Mouse (Mus musculus) heart, embryonic 13.5 days (tissue): ENCODE measurements around the gene Tcstv3. TPM values are rescaled to one million over a fixed set of nuclear protein-coding genes. Genes with fewer than 3 reads are reported as not detected.
A peak's percentile ranks its signal among the peaks of the same experiment; 100 is the strongest.
"Not testable (repeated sequence)": the region's sequence is repeated elsewhere in the genome, so short reads cannot be mapped to it uniquely, and the experiment has no call there.

ENCODE experiments used
- ATAC-seq: fragments of 200-750 bp; cut with Nextera tagmentation; 2 replicates; pipeline ENCODE4 v1.8.0; 2017; ENCODE audit warnings: moderate TSS enrichment; ENCODE audit not compliant: insufficient number of reproducible peaks, low FRiP score, low TSS enrichment; ENCODE audit errors: extremely low read depth
- H3K27ac ChIP-seq: fragments of 300-500 bp; sonication (generic); replicated peaks from 2 replicates; pipeline ENCODE4 v1.5.1; 2015; ENCODE audit warnings: moderate library complexity, mild to moderate bottlenecking, inconsistent platforms
- H3K27me3 ChIP-seq: fragments of 300-500 bp; sonication (generic); replicated peaks from 2 replicates; pipeline ENCODE4 v1.6.1; 2015; ENCODE audit warnings: mild to moderate bottlenecking, inconsistent platforms
- H3K36me3 ChIP-seq: fragments of 300-500 bp; sonication (generic); 2 replicates; pipeline ENCODE4 v1.6.1; 2015; ENCODE audit warnings: mild to moderate bottlenecking, inconsistent platforms
- H3K4me1 ChIP-seq: fragments of 300-500 bp; sonication (generic); 2 replicates; pipeline ENCODE4 v1.6.1; 2015; ENCODE audit warnings: inconsistent platforms
- H3K4me2 ChIP-seq: fragments of 300-500 bp; sonication (generic); 2 replicates; pipeline ENCODE4 v1.6.1; 2015; ENCODE audit warnings: inconsistent platforms, mild to moderate bottlenecking, moderate library complexity
- H3K4me3 ChIP-seq: fragments of 300-500 bp; sonication (generic); 2 replicates; pipeline ENCODE4 v1.5.1; 2015; ENCODE audit warnings: moderate library complexity, mild to moderate bottlenecking, inconsistent platforms
- H3K9ac ChIP-seq: fragments of 300-500 bp; sonication (generic); 2 replicates; pipeline ENCODE4 v1.6.1; 2015; ENCODE audit warnings: inconsistent platforms, mild to moderate bottlenecking, moderate library complexity
- H3K9me3 ChIP-seq: fragments of 300-500 bp; sonication (generic); 2 replicates; pipeline ENCODE4 v1.6.1; 2016; ENCODE audit warnings: inconsistent platforms
- WGBS: fragments of 180-500 bp; shearing (Covaris S2); methylation state at CpG from one replicate; pipeline ENCODE4 v1.1.7; 2015; ENCODE audit warnings: mixed read lengths; 5-methylcytosine and 5-hydroxymethylcytosine counted together
- polyA plus RNA-seq: library from polyadenylated mRNA; unstranded; fragments of >200 nt; fragmentation: Nextera tagmentation; extraction: Ambion mirVana; gene quantifications from 2 replicates; pipeline ENCODE4 v1.2.1, GENCODE M21; 2015

Tcstv3 gene
- polyA plus RNA-seq: not detected in 2 replicates

DNA sequence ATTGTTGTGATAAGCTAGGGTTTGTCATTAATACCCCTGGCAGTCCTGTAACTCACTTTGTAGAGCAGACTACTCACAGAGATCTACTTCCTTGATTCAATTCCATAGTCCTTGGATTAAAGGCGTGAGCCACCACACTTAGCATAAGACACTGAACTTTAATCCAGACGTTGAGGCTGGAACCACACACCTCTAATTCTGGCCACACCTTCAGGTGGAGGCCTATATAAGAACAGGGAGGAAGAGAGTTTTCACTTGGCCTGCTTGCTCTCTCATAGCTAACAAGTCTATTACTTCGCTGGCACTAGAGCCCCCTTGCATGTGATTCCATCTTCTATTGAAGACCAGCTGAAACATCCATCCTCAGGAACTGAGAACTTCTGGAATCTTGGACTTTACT is at the start of gene Tcstv3:
Tcstv3 (plus strand) TSS at position 301 of the 400 bp plus-strand sequence.
- H3K27me3 ChIP-seq: peaks cover 19% of the 10 kb centered on the region
- not testable (repeated sequence) for H3K27ac ChIP-seq, H3K9ac ChIP-seq, H3K4me3 ChIP-seq, ATAC-seq, H3K4me1 ChIP-seq, H3K9me3 ChIP-seq, H3K4me2 ChIP-seq, H3K36me3 ChIP-seq
- 61% methylated on average over 3 of the region's 3 CpGs for WGBS

DNA sequence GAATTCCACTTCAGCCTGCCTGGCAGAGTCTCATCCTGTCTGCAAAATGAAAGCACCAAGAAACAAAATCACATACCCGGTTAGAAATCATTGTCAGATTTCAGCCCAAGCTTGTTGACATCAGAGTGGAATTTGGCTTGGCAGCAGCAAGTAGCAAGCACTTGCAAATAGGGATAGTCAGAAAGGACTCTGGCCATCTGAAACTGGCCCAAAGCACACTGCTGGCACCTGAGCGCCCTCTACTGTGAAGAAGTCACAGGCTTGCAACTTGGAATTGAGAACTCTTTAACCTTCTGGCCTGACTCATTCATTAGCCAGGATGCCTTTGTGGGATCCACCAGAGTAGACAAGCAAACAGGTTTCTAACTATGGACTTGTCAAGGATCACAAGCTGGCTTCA is 38.8 kb upstream of the Tcstv3 start:
- not testable (repeated sequence) for H3K36me3 ChIP-seq, H3K4me3 ChIP-seq, H3K27me3 ChIP-seq, H3K9ac ChIP-seq, ATAC-seq, H3K27ac ChIP-seq, H3K4me2 ChIP-seq, H3K9me3 ChIP-seq, H3K4me1 ChIP-seq
- 25% methylated on average over 2 of the region's 2 CpGs for WGBS

DNA sequence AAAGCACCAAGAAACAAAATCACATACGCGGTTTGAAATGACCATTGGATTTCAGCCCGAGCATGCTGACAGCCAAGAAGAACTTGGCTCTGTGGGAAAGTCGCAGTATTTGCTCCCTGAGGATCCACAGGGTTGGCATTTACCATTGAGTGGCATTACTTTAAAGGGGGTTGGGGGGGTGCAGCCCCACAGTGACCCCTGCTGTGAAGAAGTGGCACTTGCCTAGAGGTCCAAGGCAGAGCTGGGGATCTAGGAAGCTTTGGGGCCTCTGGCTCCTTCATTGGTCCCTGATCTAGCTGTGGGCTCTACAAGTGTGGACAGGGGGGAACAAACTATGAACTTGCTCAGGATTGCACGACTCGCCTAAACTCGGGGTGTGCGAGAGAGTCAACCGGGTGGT is 37.9 kb upstream of the Tcstv3 start:
- Histone ChIP-seq H3K27me3 (no peaks in the 10 kb centered on the region), H3K36me3 (no peaks in the 10 kb centered on the region), H3K4me1 (no peaks in the 10 kb centered on the region), H3K27ac (no peak overlapping the region), H3K9ac (no peak overlapping the region), H3K4me2 (no peak overlapping the region), H3K4me3 (no peak overlapping the region), H3K9me3 (no peaks in the 10 kb centered on the region)
- WGBS: 83% methylated on average over 9 of the region's 9 CpGs
- ATAC-seq: no peak

DNA sequence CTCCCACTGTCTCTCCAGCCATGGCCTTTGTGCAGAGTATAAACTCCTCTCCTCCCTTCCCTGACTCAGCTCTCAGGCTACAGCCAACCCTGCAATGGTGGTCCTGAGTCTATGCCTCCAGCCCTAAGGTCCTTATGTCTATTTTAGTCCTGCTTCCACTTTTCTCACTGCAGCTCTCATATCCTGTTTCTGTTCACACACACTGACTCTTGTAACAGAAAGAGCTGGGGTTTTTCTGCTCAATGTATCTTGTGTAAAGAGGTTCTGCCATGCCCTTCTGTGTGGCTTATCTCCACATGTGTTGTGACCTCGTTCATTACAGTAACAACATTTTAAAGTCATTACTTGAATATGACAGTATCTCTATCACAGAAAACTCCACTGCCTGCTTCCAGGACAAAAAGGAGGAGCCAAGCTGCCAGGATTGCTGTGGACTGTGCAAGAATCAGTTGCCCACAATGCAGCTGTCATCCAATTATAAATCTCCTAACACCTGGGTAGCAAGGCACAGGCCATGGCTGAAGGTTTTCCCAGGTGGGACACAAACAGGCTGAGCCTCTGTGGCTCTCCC is 17.3 kb upstream of the Tcstv3 start:
- 17% methylated on average over 1 of the region's 1 CpGs for WGBS

DNA sequence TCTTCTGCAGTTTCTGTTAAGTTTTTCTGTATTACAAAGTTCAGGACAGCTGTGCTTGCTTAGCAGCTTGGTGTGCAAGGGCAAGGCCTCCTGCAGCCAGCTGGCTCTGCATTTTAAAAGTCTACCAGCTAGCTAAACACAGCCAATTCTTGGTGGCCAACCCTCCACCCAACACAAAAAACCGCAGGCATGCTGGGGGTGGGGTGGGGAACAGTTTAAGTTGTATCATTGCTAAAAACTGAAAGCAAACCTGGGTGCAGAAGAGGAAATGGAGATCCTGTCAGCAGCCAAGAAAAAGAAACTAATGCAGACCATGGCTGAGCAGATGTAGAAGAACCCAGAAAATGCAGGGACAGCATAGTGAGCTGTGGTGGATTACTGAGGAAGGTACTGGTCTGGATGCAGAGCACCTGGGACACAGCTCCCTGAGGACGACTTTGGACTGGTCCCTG is 16.7 kb upstream of the Tcstv3 start, which contains the start of gene BC147527:
BC147527 (plus strand) TSS at position 402 of the 452 bp plus-strand sequence.
- no peak within 1 kb of the TSS for H3K27ac ChIP-seq
- no peaks in the 10 kb centered on the region for H3K36me3 ChIP-seq
- no peak within 1 kb of the TSS for H3K9ac ChIP-seq
- H3K9me3 ChIP-seq: no peaks in the 10 kb centered on the region
- WGBS: 44% methylated on average over 2 of the region's 2 CpGs
- H3K27me3 ChIP-seq: no peaks in the 10 kb centered on the region
- H3K4me2 ChIP-seq: no peak within 1 kb of the TSS
- no peak for ATAC-seq
- no peak within 1 kb of the TSS for H3K4me3 ChIP-seq
- H3K4me1 ChIP-seq: no peaks in the 10 kb centered on the region

More for the DNA sequence above, 17.3 kb upstream of the Tcstv3 start:
- H3K36me3 ChIP-seq: no peaks in the 10 kb centered on the region
- no peak overlapping the region for H3K4me3 ChIP-seq
- no peak overlapping the region for H3K4me2 ChIP-seq
- no peak for ATAC-seq
- no peak overlapping the region for H3K9ac ChIP-seq
- H3K27ac ChIP-seq: no peak overlapping the region
- H3K4me1 ChIP-seq: no peaks in the 10 kb centered on the region
- no peaks in the 10 kb centered on the region for H3K27me3 ChIP-seq
- no peaks in the 10 kb centered on the region for H3K9me3 ChIP-seq

DNA sequence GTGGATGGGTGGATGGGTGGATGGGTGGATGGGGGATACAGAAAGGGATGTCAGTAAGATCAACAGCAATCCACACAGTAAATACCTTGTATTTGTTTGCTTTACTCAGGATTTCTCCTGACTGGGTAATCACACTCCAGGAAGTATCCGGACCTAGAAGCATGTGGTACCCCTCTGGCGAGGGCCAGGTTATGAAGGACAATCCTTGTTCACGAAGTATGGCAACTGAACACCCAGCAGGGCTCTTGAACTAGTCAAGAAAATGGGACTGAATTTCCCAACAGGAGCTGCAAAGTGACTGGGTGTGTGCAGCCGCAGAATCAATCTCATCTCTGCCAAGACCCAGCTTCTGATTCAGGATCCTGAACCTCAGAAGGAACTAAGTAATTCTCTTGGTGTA is 15.8 kb upstream of the Tcstv3 start:
- Histone ChIP-seq H3K9ac (no peak overlapping the region), H3K36me3 (no peaks in the 10 kb centered on the region), H3K9me3 (no peaks in the 10 kb centered on the region), H3K27ac (no peak overlapping the region), H3K4me2 (no peak overlapping the region), H3K4me3 (no peak overlapping the region), H3K4me1 (no peaks in the 10 kb centered on the region), H3K27me3 (no peaks in the 10 kb centered on the region)
- 72% methylated on average over 4 of the region's 4 CpGs for WGBS
- no peak for ATAC-seq

DNA sequence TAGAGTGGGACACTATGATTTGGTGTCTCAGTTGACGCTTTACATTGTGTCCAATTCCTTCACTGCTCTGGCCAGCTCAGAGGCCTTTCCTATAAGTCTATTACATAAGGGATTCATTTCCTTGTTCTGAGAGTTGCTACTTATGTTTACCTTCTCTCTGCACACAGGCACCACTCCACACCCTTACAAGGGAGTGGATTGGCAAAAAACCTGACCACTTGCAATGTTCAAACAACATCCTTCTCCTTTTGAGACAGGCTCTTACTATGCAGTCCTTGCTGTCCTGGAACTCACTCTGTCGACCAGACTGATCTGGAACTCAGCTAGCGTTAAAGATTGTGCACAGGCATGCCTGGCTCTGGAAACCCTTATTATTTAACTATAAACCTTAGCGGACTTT is 5.9 kb upstream of the Tcstv3 start:
- H3K4me2 ChIP-seq: no peak overlapping the region
- H3K4me1 ChIP-seq: no peaks in the 10 kb centered on the region
- WGBS: 60% methylated on average over 4 of the region's 4 CpGs
- H3K9me3 ChIP-seq: no peaks in the 10 kb centered on the region
- no peaks in the 10 kb centered on the region for H3K36me3 ChIP-seq
- ATAC-seq: no peak
- H3K27ac ChIP-seq: no peak overlapping the region
- no peak overlapping the region for H3K9ac ChIP-seq
- H3K27me3 ChIP-seq: peaks cover 19% of the 10 kb centered on the region
- no peak overlapping the region for H3K4me3 ChIP-seq

DNA sequence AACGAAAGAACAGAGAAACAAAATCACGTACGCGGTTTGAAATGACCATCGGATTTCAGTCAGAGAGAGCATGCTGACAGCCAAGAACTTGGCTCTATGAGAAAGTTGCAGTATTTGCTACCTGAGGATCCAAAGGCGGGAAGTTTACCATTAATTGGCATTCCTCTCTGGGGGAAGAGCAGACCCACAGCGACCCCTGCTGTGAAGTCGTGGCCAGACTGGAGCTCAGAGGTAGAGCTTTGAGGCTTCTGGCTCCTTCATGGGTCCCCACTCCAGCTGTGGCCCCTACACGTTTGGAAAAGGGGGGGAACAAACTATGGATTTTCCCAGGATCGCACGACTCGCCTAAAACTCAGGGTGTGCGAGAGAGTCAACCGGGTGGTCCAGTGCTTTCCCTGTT is 3.1 kb upstream of the Tcstv3 start:
- ATAC-seq: no peak
- H3K4me2 ChIP-seq: peak overlapping the region; percentile 29

DNA sequence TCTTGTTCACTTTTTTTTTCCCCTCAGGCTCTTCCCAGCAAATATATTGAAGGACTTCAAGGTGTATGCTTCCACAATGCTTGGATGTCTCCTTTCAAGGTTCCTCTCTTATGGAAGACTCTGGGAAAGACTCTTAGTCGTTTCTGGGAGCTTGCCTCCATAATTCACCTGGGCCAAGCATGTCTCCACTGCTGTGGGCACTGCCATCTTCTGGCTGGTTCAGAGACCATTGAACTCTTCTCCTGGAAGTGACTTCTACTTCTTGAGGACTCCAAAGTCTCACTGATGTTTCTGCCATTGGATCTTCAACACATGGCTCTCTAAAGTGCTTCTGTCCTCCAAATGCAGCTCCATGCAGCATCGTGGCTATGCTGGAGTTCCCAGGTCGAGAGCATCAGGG is 3.5 kb downstream of the Tcstv3 start:
- no peak overlapping the region for H3K4me2 ChIP-seq
- no peak for ATAC-seq
- no peak overlapping the region for H3K4me3 ChIP-seq
- H3K36me3 ChIP-seq: no peaks in the 10 kb centered on the region
- 56% methylated on average over 3 of the region's 3 CpGs for WGBS
- H3K4me1 ChIP-seq: no peaks in the 10 kb centered on the region
- H3K9ac ChIP-seq: no peak overlapping the region
- H3K27me3 ChIP-seq: no peaks in the 10 kb centered on the region
- 0 out of 2 replicates have a peak, but pooled peaks cover 2% of the 10 kb centered on the region for H3K9me3 ChIP-seq
- no peak overlapping the region for H3K27ac ChIP-seq

More for the DNA sequence above, 3.1 kb upstream of the Tcstv3 start:
- no peak overlapping the region for H3K9ac ChIP-seq
- no peak overlapping the region for H3K27ac ChIP-seq
- no peak overlapping the region for H3K4me3 ChIP-seq
- no peaks in the 10 kb centered on the region for H3K9me3 ChIP-seq
- H3K27me3 ChIP-seq: peaks cover 19% of the 10 kb centered on the region
- H3K36me3 ChIP-seq: no peaks in the 10 kb centered on the region
- WGBS: 31% methylated on average over 14 of the region's 14 CpGs
- no peaks in the 10 kb centered on the region for H3K4me1 ChIP-seq

DNA sequence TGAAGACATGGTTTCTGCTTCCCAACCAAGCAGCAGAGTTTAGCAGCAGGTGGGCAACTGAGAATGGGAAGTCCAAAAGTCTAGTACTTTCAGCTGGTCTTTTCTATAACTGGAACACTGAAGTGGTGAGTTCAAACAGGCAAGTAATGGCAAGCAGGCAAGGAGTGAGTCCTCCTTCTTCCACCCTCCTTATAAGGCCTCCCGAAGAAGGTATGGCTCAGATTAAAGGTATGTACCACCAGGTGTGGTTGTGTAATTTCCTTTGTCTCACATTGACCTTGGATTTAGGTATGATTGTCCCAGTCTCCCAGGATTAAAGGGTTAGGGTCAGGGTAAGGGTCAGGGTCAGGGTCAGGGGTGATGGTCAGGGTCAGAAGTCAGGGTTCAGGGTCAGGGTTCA is 4.0 kb downstream of the Tcstv3 start:
- H3K27me3 ChIP-seq: no peaks in the 10 kb centered on the region
- no peaks in the 10 kb centered on the region for H3K36me3 ChIP-seq
- H3K4me1 ChIP-seq: no peaks in the 10 kb centered on the region
- H3K9me3 ChIP-seq: 0 out of 2 replicates have a peak, but pooled peaks cover 2% of the 10 kb centered on the region
- no peak for ATAC-seq
- no peak overlapping the region for H3K27ac ChIP-seq
- no peak overlapping the region for H3K4me3 ChIP-seq
- H3K4me2 ChIP-seq: no peak overlapping the region
- H3K9ac ChIP-seq: no peak overlapping the region
- WGBS: 87% methylated on average over 1 of the region's 1 CpGs
